Mouse (Mus musculus) embryonic facial prominence, embryonic 11.5 days (tissue): ENCODE measurements around the gene Pank2. TPM values are rescaled to one million over a fixed set of nuclear protein-coding genes. Genes with fewer than 3 reads are reported as not detected.

Experiments used
- ATAC-seq: fragments of 200-750 bp; cut with Nextera tagmentation; replicated peaks from 2 replicates; pipeline ENCODE4 v1.8.0; 2017; ENCODE audit warnings: low read depth; ENCODE audit not compliant: insufficient number of reproducible peaks, low FRiP score, low TSS enrichment
- DNase-seq: peaks from one replicate; pipeline ENCODE4 v3.0.0-alpha.2; 2015; ENCODE audit warnings: low spot score
- H3K27ac ChIP-seq: fragments of 300-500 bp; sonication (generic); replicated peaks from 2 replicates; pipeline ENCODE4 v1.5.1; 2014; ENCODE audit warnings: mild to moderate bottlenecking, low read depth, low read length, control low read depth
- H3K27me3 ChIP-seq: fragments of 300-500 bp; sonication (generic); 2 replicates; pipeline ENCODE4 v1.6.1; 2014; ENCODE audit warnings: mild to moderate bottlenecking, low read length, moderate library complexity, mixed read lengths; ENCODE audit not compliant: control insufficient read depth, insufficient read depth
- H3K36me3 ChIP-seq: fragments of 300-500 bp; sonication (generic); replicated peaks from 2 replicates; pipeline ENCODE4 v1.6.1; 2014; ENCODE audit warnings: low read depth, mild to moderate bottlenecking, low read length, moderate library complexity, mixed read lengths; ENCODE audit not compliant: control insufficient read depth, insufficient read depth
- H3K4me1 ChIP-seq: fragments of 300-500 bp; sonication (generic); 2 replicates; pipeline ENCODE4 v1.6.1; 2014; ENCODE audit warnings: low read length, mixed read lengths; ENCODE audit not compliant: control insufficient read depth, insufficient read depth
- H3K4me2 ChIP-seq: fragments of 300-500 bp; sonication (generic); 2 replicates; pipeline ENCODE4 v1.6.1; 2014; ENCODE audit warnings: low read depth, mild to moderate bottlenecking, control low read depth, low read length, moderate library complexity
- H3K4me3 ChIP-seq: fragments of 300-500 bp; sonication (generic); 2 replicates; pipeline ENCODE4 v1.5.1; 2014; ENCODE audit warnings: low read depth, low read length, control low read depth
- H3K9ac ChIP-seq: fragments of 300-500 bp; sonication (generic); replicated peaks from 2 replicates; pipeline ENCODE4 v1.6.1; 2014; ENCODE audit warnings: mild to moderate bottlenecking, control low read depth, low read length
- H3K9me3 ChIP-seq: fragments of 300-500 bp; sonication (generic); replicated peaks from 2 replicates; pipeline ENCODE4 v1.6.1; 2016; ENCODE audit warnings: mild to moderate bottlenecking, low read length, inconsistent platforms, mixed read lengths; ENCODE audit not compliant: control insufficient read depth
- WGBS: fragments of 180-500 bp; shearing (Covaris S2); extraction: QIAGEN DNeasy Blood & Tissue Kit; methylation state at CpG from one replicate; pipeline ENCODE4 v1.1.7; 2014; 5-methylcytosine and 5-hydroxymethylcytosine counted together
- polyA plus RNA-seq: library from polyadenylated mRNA; unstranded; fragments of >200 nt; fragmentation: Nextera tagmentation; extraction: Ambion mirVana; gene quantifications from 2 replicates; pipeline ENCODE4 v1.2.1, GENCODE M21; 2014

The Pank2 gene
- polyA plus RNA-seq, 1 experiment from 2014 or later, result 68.0 TPM

DNA sequence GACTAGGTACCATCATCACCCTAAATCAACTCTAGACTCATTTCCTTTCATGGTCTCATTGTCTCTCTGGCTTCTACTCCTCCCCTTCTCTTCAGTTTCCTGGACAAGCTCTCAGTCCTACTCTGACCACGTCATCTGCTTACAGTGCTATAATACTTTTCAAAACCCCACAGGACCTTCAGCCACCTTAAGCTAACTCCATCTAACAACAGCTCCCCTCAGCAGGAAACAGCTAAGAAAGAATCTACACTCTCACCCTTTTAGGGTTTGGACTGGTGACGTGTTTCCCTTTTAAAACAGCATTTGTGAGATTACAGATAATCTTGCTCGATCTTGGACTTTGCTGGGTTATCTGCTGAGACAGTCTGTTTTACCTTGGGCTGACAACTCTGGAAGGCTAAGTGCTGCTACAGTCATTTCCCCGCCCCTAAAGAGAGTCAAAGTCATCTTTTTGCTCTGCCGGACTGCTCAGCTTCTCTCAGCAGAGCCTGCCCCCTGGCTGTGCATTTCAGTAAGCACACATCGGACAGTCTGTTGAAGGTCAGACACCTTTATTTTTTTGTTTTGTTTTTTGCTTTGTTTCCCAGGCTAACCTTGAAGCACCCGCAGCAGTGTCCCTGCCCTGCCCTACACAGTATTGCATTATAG lies 8.5 kb upstream of the Pank2 start:
- Histone ChIP-seq H3K9me3 (no peaks in the 10 kb centered on the region), H3K36me3 (no peaks in the 10 kb centered on the region), H3K4me1 (no peaks in the 10 kb centered on the region), H3K9ac (no peak overlapping the region), H3K27ac (no peak overlapping the region), H3K27me3 (no peaks in the 10 kb centered on the region), H3K4me3 (no peak overlapping the region), H3K4me2 (no peak overlapping the region)
- WGBS, result 34% methylated on average over 7 of the region's 7 CpGs
- peak; percentile 74 for DNase-seq
- peak; percentile 68 for ATAC-seq

DNA sequence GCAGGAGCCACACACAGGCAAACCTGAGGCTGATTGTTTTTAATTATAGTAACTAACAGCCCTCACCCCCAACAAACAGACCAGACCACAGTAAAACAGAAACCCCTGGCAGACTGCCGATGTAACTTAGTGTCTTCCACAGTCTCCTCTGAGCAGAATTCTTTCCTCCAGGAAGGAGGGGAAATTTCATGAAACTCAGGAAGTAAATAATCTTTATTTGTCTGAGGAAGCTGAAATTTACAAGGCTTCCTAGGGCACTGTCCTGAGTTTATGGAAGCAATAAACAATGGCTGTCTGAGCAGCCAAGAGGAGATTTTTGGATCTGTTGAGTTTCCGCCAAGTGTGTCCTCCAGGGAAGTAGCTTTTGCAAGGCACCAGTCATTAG lies 8.0 kb upstream of the Pank2 start:
- WGBS, result 77% methylated on average over 2 of the region's 2 CpGs
- no peak for DNase-seq
- Histone ChIP-seq H3K27me3 (no peaks in the 10 kb centered on the region), H3K9ac (no peak overlapping the region), H3K4me1 (no peaks in the 10 kb centered on the region), H3K9me3 (no peaks in the 10 kb centered on the region), H3K4me2 (no peak overlapping the region), H3K36me3 (no peaks in the 10 kb centered on the region), H3K4me3 (no peak overlapping the region), H3K27ac (no peak overlapping the region)
- ATAC-seq, result no peak

DNA sequence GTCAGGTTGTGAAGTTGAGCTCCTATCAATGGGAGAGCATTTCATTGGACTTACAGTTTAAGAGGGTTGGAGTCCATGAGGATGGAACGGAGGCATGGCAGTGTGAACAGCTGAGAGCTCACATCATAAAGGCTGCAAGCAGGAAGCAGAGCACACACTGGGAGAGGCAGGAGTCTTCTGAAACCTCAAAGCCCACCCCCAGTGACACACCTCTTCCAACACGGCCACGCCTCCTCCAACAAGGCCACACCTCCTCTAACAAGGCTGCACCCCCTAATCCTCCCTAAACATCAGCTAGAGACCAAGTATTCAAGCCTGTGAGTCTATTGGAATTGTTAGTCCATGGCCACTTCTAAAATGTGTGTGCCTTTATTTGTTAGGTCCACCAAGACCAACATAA lies 6.6 kb upstream of the Pank2 start:
- no peak overlapping the region for H3K9ac ChIP-seq
- no peaks in the 10 kb centered on the region for H3K4me1 ChIP-seq
- WGBS, result 65% methylated on average over 3 of the region's 3 CpGs
- H3K27ac ChIP-seq, result no peak overlapping the region
- DNase-seq, result no peak
- no peak for ATAC-seq
- H3K4me2 ChIP-seq, result no peak overlapping the region
- no peaks in the 10 kb centered on the region for H3K9me3 ChIP-seq
- H3K27me3 ChIP-seq, result no peaks in the 10 kb centered on the region
- no peak overlapping the region for H3K4me3 ChIP-seq
- H3K36me3 ChIP-seq, result no peaks in the 10 kb centered on the region

DNA sequence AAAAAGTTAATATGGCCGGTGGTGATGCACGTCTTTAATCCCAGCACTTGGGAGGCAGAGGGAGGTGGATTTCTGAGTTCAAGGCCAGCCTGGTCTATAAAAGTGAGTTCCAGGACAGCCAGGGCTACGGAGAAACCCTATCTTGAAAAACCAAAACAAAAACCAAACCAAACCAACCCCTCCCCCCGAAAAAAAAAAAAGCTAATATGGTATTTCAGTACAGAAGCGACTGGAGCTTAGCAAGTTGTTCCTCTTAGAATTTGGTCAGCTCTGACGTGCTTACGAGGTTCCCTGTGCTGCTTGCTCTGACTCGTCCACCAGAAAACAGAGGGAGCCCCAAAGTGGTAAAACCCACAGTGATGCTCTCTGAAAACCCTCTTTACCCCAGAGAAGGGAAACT lies 3.6 kb upstream of the Pank2 start:
- Histone ChIP-seq H3K9ac (no peak overlapping the region), H3K27me3 (no peaks in the 10 kb centered on the region), H3K9me3 (no peaks in the 10 kb centered on the region), H3K36me3 (no peaks in the 10 kb centered on the region), H3K4me2 (no peak overlapping the region), H3K27ac (no peak overlapping the region), H3K4me3 (no peak overlapping the region), H3K4me1 (no peaks in the 10 kb centered on the region)
- ATAC-seq (no peak), DNase-seq (no peak)
- WGBS, result 81% methylated on average over 8 of the region's 8 CpGs

DNA sequence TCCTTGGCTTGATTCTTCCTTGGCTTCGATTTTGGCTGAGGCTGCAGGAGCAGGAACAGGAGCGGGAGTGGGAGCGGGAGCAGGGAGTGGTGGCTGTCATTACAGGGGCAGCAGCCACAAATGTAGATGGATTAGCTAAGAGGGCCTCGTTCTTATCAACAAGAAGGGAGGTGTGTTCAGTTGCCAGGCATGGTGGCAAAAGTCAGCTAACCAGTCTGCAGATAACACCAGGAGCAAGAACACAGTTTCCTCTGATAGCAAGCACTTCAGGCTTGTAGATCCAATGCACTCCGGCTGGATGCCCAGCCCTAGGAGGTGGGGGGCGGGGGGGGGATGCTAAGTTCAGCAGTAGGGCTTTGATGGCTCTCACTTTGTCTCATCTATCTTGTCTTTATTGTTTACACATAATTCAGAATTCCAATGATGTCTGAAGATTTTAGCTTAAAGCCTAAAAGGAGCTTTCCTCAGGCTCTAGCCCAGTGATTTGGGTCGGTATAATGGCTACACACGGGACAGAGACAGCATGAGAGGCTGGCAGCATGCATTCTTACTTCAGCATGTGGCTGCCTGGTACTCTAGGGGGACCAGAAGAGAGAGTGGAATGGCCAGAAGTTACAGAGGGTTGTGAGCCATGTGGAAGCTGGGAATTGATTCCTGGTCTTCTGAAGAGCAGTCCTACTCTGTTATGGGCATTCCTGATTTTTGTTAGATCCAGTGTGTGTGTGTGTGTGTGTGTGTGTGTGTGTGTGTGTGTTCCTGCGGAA lies 1.6 kb upstream of the Pank2 start:
- WGBS, result 70% methylated on average over 9 of the region's 9 CpGs
- Histone ChIP-seq H3K36me3 (no peaks in the 10 kb centered on the region), H3K27ac (no peak overlapping the region), H3K9me3 (no peaks in the 10 kb centered on the region), H3K4me3 (no peak overlapping the region), H3K4me1 (no peaks in the 10 kb centered on the region), H3K27me3 (no peaks in the 10 kb centered on the region), H3K4me2 (no peak overlapping the region), H3K9ac (no peak overlapping the region)
- DNase-seq (no peak), ATAC-seq (no peak)

DNA sequence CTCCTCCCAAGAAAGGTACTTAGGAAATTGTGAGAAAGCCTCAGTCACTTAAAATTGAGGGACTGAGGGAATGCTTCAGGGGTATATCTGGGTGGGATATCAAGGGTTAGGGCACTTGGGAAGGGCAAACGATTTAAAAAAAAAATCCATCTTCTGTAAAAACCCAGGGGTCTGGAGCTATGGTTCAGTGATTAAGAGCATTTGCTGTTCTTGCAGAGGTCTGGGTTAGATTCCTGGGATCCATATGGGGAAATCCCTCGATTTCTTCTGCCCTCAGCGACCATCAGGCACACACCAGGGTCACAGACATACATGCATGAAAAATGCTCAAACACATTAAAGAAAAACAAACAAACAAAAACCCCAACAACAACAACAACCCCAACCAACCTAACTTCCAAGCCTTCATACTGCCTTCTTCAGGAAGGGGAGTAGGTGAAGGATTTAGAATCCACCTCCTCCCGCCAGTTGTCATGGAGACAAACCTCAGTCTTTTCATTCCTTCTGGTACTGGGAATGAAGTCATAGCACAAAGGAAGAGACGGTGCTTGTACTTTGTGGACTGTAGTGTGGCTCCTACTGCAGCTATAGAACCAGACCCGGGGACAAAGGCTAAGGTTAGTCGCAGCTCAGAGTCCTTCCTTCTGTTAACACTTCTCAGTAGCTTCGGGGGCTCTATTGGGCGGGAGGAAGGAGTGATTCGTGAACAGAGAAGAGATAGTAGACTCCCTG lies 648 bp upstream of the Pank2 start:
- Histone ChIP-seq H3K27ac (peak overlapping the region; percentile 98), H3K4me1 (no peaks in the 10 kb centered on the region), H3K4me3 (peak overlapping the region; percentile 85), H3K27me3 (no peaks in the 10 kb centered on the region), H3K9me3 (no peaks in the 10 kb centered on the region), H3K4me2 (peak overlapping the region; percentile 44), H3K9ac (peak overlapping the region; percentile 95), H3K36me3 (no peaks in the 10 kb centered on the region)
- peak; percentile 75 for DNase-seq
- ATAC-seq, result peak; percentile 78
- WGBS, result 2% methylated on average over 10 of the region's 10 CpGs

DNA sequence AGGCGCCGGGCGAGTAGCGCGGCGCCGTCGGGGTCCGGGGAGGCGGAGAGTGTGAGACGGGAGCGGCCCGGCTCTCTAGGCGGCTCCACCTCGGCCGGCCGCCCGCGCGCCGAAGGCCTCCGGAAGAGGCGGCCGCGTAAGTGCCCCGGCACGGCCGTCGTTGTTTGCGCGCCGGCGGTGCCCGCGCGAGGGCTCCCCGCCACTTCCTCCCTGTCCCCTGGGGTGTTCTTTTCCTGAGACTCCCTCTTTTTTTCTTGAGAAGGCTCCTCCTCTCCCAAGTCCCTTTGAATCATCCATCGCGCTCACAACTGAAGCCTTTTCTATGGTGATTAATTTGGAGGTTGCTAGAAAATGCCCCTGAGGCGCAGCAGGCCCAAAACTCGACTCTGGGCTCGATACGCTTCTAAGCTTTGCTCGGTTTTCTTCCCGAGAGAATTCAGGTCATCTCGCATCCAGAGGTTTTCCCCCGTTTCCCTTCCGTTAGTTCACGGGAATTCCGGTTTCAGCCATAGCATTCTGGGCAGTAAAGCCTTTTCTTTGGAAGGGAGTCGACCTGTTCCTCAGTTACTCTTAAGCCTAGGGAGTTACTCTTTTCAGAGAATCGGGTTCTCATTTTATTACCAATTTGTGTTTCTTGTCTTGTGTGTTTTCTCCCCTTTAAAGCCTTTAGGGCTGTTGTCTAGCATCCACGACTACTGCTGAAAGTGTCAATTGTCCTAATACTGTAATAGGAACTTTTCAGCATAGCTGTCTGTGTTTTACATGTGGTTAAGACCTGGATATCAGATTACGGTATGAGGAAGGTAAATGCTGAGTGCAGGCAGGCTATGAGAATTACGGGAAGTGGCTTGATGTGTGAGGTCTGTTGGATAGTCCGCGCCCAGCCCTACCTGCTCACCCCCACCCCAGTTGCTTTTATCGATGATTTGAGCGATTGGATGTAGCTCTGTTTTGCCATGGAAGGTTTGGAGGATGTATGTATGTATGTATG lies 680 bp downstream of the Pank2 start:
- Histone ChIP-seq H3K4me1 (no peaks in the 10 kb centered on the region), H3K36me3 (no peaks in the 10 kb centered on the region), H3K4me2 (peak overlapping the region; percentile 54), H3K9ac (peak overlapping the region; percentile 95), H3K9me3 (no peaks in the 10 kb centered on the region), H3K4me3 (peak overlapping the region; percentile 85), H3K27ac (peak overlapping the region; percentile 98), H3K27me3 (no peaks in the 10 kb centered on the region)
- DNase-seq (peak; percentile 60), ATAC-seq (peak; percentile 82)
- under 1% methylated on average over 56 of the region's 59 CpGs for WGBS
